27 mouse cellular contexts compared by ENCODE assay signal in genomic region chr12:12334486-12334885, GRCm38 (mm10).
DNase-seq lines count a peak whose midpoint lies in the region; ATAC-seq and TF ChIP-seq lines count a peak whose summit lies in the region.
"Had no signal": no experiment of that assay in that cellular context is flagged by ENCODE, and none has a peak within 500 bp of the region (broad histone marks: within the 10 kb centered on the region; RNA-seq: fewer than 3 reads in every experiment).

No protein-coding gene starts in this region.

- no peaks in the 10 kb centered on the region for H3K36me3 ChIP-seq in forebrain, postnatal 0 days (ENCODE audit: insufficient read depth)
- no peaks in the 10 kb centered on the region for H3K36me3 ChIP-seq in forebrain, embryonic 16.5 days (ENCODE audit: control insufficient read depth, insufficient read depth)
- peaks cover 3% of the 10 kb centered on the region; the same call in 1 of the 2 replicates for H3K36me3 ChIP-seq in heart, embryonic 10.5 days
- no peaks in the 10 kb centered on the region for H3K36me3 ChIP-seq in lung, embryonic 15.5 days
- H3K36me3 ChIP-seq: hindbrain, embryonic 10.5 days; hindbrain, embryonic 15.5 days; midbrain, embryonic 15.5 days; stomach, embryonic 15.5 days had no signal

- H3K27ac ChIP-seq in forebrain, postnatal 0 days (ENCODE audit: low read depth, low read length): no peak overlapping the region
- no peak overlapping the region for H3K27ac ChIP-seq in forebrain, embryonic 16.5 days (ENCODE audit: low read length)
- H3K27ac ChIP-seq in heart, embryonic 10.5 days: no peak overlapping the region
- peak overlapping the region; percentile 24; the same call in 1 of the 2 replicates for H3K27ac ChIP-seq in lung, embryonic 15.5 days
- H3K27ac ChIP-seq: hindbrain, embryonic 10.5 days; hindbrain, embryonic 15.5 days; liver, embryonic 14.5 days; macrophage; midbrain, embryonic 15.5 days; stomach, embryonic 15.5 days had no signal

- no peaks in the 10 kb centered on the region for H3K9me3 ChIP-seq in forebrain, postnatal 0 days (ENCODE audit: low read length)
- H3K9me3 ChIP-seq in forebrain, embryonic 16.5 days (ENCODE audit: control insufficient read depth, low read length): no peaks in the 10 kb centered on the region
- no peaks in the 10 kb centered on the region for H3K9me3 ChIP-seq in heart, embryonic 10.5 days
- H3K9me3 ChIP-seq in lung, embryonic 15.5 days: no peaks in the 10 kb centered on the region
- H3K9me3 ChIP-seq: heart, embryonic 12.5 days; hindbrain, embryonic 10.5 days; hindbrain, embryonic 15.5 days; midbrain, embryonic 15.5 days; stomach, embryonic 15.5 days had no signal

- no peak for DNase-seq in forebrain, postnatal 0 days
- DNase-seq in heart, embryonic 10.5 days (ENCODE audit: low spot score): peak; percentile 45
- no peak for DNase-seq in heart, postnatal 4 days
- no peak for DNase-seq in lung, postnatal 4 days
- DNase-seq in lung, postnatal 36 days: peak; percentile 63
- no peak for DNase-seq in gastrocnemius, postnatal 25 days
- DNase-seq: adrenal gland, postnatal 10 days; cerebellum, adult 11 months; cerebellum, adult 9-10 months; cerebellum, postnatal 36 days; gastrocnemius, postnatal 14 days; kidney, adult 11 months; layer of hippocampus, adult 9-11 months; liver; right cerebral cortex, postnatal 25 days had no signal

- no peaks in the 10 kb centered on the region for H3K4me1 ChIP-seq in forebrain, postnatal 0 days (ENCODE audit: insufficient read depth)
- H3K4me1 ChIP-seq in forebrain, embryonic 16.5 days (replicated peaks; ENCODE audit: control insufficient read depth, insufficient read depth, low read length): no peaks in the 10 kb centered on the region
- no peaks in the 10 kb centered on the region for H3K4me1 ChIP-seq in heart, embryonic 10.5 days
- no peaks in the 10 kb centered on the region for H3K4me1 ChIP-seq in lung, embryonic 15.5 days
- H3K4me1 ChIP-seq: heart, embryonic 12.5 days; hindbrain, embryonic 10.5 days; hindbrain, embryonic 15.5 days; midbrain, embryonic 15.5 days; stomach, embryonic 15.5 days had no signal

- no peak overlapping the region for H3K4me2 ChIP-seq in forebrain, postnatal 0 days (ENCODE audit: low read depth)
- no peak overlapping the region for H3K4me2 ChIP-seq in forebrain, embryonic 16.5 days (ENCODE audit: low read length)
- H3K4me2 ChIP-seq in lung, embryonic 15.5 days: no peak overlapping the region
- H3K4me2 ChIP-seq: heart, embryonic 12.5 days; hindbrain, embryonic 15.5 days; midbrain, embryonic 15.5 days; stomach, embryonic 15.5 days had no signal

- H3K4me3 ChIP-seq in forebrain, postnatal 0 days (ENCODE audit: low read depth, low read length): no peak overlapping the region
- no peak overlapping the region for H3K4me3 ChIP-seq in forebrain, embryonic 16.5 days (replicated peaks; ENCODE audit: low read length)
- H3K4me3 ChIP-seq in heart, embryonic 10.5 days: no peak overlapping the region
- no peak overlapping the region for H3K4me3 ChIP-seq in lung, embryonic 15.5 days
- H3K4me3 ChIP-seq: heart, embryonic 12.5 days; hindbrain, embryonic 10.5 days; hindbrain, embryonic 15.5 days; midbrain, embryonic 15.5 days; stomach, embryonic 15.5 days had no signal

- no peaks in the 10 kb centered on the region for H3K27me3 ChIP-seq in forebrain, postnatal 0 days (ENCODE audit: insufficient read depth, low read length)
- H3K27me3 ChIP-seq in forebrain, embryonic 16.5 days (replicated peaks; ENCODE audit: control insufficient read depth, insufficient read depth, low read length): no peaks in the 10 kb centered on the region
- H3K27me3 ChIP-seq in heart, embryonic 10.5 days (ENCODE audit: insufficient read depth, poor library complexity, severe bottlenecking): no peaks in the 10 kb centered on the region
- no peaks in the 10 kb centered on the region for H3K27me3 ChIP-seq in lung, embryonic 15.5 days
- H3K27me3 ChIP-seq: heart, embryonic 12.5 days; hindbrain, embryonic 15.5 days; midbrain, embryonic 15.5 days; Patski; stomach, embryonic 15.5 days had no signal

- 84% methylated on average over 5 of the region's 5 CpGs for WGBS in forebrain, postnatal 0 days
- 88% methylated on average over 5 of the region's 5 CpGs for WGBS in forebrain, embryonic 16.5 days
- WGBS in heart, embryonic 10.5 days: 83% methylated on average over 5 of the region's 5 CpGs
- WGBS in lung, embryonic 15.5 days: 61% methylated on average over 5 of the region's 5 CpGs

- no peak for TF ChIP-seq CTCF in forebrain, postnatal 0 days (IDR thresholded peaks at IDR 0.05; ENCODE audit: low read depth)

- H3K9ac ChIP-seq in forebrain, postnatal 0 days: no peak overlapping the region
- no peak overlapping the region for H3K9ac ChIP-seq in forebrain, embryonic 16.5 days (replicated peaks; ENCODE audit: low read depth, low read length)
- H3K9ac ChIP-seq in lung, embryonic 15.5 days: no peak overlapping the region
- H3K9ac ChIP-seq: heart, embryonic 12.5 days; hindbrain, embryonic 15.5 days; liver, embryonic 14.5 days; midbrain, embryonic 15.5 days; stomach, embryonic 15.5 days had no signal

- ATAC-seq in forebrain, postnatal 0 days: peak; percentile 38
- no peak for ATAC-seq in forebrain, embryonic 16.5 days
- ATAC-seq in lung, embryonic 15.5 days (ENCODE audit: borderline replicate concordance, extremely low read depth, low FRiP score, low TSS enrichment): peak; percentile 89
- ATAC-seq: forebrain, embryonic 14.5 days; inflammation-experienced regulatory T-cells, adult 6 months; midbrain, embryonic 15.5 days; Patski had no signal

Comparison
In these comparisons a context has a peak if more than half of its experiments do, and no peak if none do; other contexts are left out.
1. DNase-seq: peak in heart, embryonic 10.5 days (single experiment) and lung, postnatal 36 days (single experiment); none in forebrain, postnatal 0 days (single experiment), heart, postnatal 4 days (single experiment), lung, postnatal 4 days (0 of 2) and gastrocnemius, postnatal 25 days (single experiment).